16 mouse cellular contexts compared by ENCODE assay signal in the genomic region with DNA sequence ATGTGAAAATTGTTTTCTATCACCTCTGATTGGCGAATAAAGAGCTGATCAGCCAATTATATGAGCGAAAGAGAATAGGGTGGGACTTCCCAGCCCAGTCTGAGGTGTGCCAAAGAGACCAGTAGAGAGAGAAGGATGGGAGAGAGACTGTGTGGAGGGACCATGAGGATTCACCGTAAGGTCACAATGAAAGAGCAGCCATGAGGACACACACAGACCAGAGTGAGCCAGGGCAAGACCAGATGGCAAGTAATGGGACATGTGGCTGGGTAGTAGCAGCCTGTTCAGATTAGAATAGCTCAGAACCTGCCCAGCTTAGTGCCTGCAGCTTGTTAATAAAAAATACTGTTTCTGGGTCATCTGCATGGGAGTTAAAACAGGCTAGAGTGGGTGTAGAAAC.
"Had no signal": no experiment of that assay in that cellular context is flagged by ENCODE, and none has a peak within 500 bp of the region (broad histone marks: within the 10 kb centered on the region; RNA-seq: fewer than 3 reads in every experiment).

No protein-coding gene starts in this region.

- H3K9ac ChIP-seq: limb, embryonic 15.5 days; liver, embryonic 13.5 days; liver, postnatal 0 days; lung, embryonic 15.5 days; midbrain, embryonic 15.5 days; neural tube, embryonic 13.5 days had no signal

- H3K4me1 ChIP-seq: limb, embryonic 15.5 days; liver, embryonic 13.5 days; lung, embryonic 15.5 days; megakaryocyte, embryonic 14.5 days; midbrain, embryonic 15.5 days; neural tube, embryonic 13.5 days had no signal

- H3K36me3 ChIP-seq: limb, embryonic 15.5 days; liver, embryonic 13.5 days; lung, embryonic 15.5 days; midbrain, embryonic 15.5 days; neural tube, embryonic 13.5 days had no signal

- DNase-seq: kidney, adult 9 months; liver, embryonic 13.5 days; lung, postnatal 14 days; right cerebral cortex, adult 18-20 months; thymus, adult 18-20 months; thymus, postnatal 14 days had no signal

- ATAC-seq: liver, postnatal 0 days; midbrain, embryonic 15.5 days had no signal

- H3K4me2 ChIP-seq: limb, embryonic 15.5 days; liver, embryonic 13.5 days; lung, embryonic 15.5 days; midbrain, embryonic 11.5 days; midbrain, embryonic 15.5 days; neural tube, embryonic 13.5 days had no signal

- H3K9me3 ChIP-seq: limb, embryonic 15.5 days; liver, embryonic 13.5 days; lung, embryonic 15.5 days; midbrain, embryonic 15.5 days; neural tube, embryonic 13.5 days had no signal

- H3K4me3 ChIP-seq: left cerebral cortex, adult 2 months; limb, embryonic 15.5 days; liver, embryonic 13.5 days; lung, embryonic 15.5 days; megakaryocyte, embryonic 14.5 days; midbrain, embryonic 15.5 days; neural tube, embryonic 13.5 days had no signal

- H3K27me3 ChIP-seq: limb, embryonic 15.5 days; liver, embryonic 13.5 days; lung, embryonic 15.5 days; megakaryocyte, embryonic 14.5 days; midbrain, embryonic 15.5 days; neural tube, embryonic 13.5 days had no signal

- H3K27ac ChIP-seq: left cerebral cortex, adult 2 months; limb, embryonic 15.5 days; liver, embryonic 13.5 days; lung, embryonic 15.5 days; macrophage; midbrain, embryonic 15.5 days; neural tube, embryonic 13.5 days; stomach, postnatal 0 days had no signal
